Mouse (Mus musculus) liver, embryonic 14.5 days (tissue): Measurements from ENCODE around the gene Snrnp40. TPM values are rescaled to one million over a fixed set of nuclear protein-coding genes. Genes with fewer than 3 reads are reported as not detected.

Experiments used
- ATAC-seq: fragments of 200-750 bp; cut with Nextera tagmentation; 2 replicates; pipeline ENCODE4 v1.8.0; 2017; ENCODE audit warnings: moderate number of reproducible peaks, mild to moderate bottlenecking, moderate library complexity; ENCODE audit not compliant: insufficient read depth
- DNase-seq, 3 experiments: peaks; one replicate each; pipeline ENCODE4 v3.0.0-alpha.2; 2012 to 2013; ENCODE audit warnings: low read depth in 3 of 3, low spot score in 3 of 3
- H3K27ac ChIP-seq: fragments of 300-500 bp; sonication (generic); 2 replicates; pipeline ENCODE4 v1.5.1; 2014; ENCODE audit warnings: moderate library complexity, mild to moderate bottlenecking, control low read depth, inconsistent platforms
- H3K27me3 ChIP-seq: fragments of 300-500 bp; sonication (generic); 2 replicates; pipeline ENCODE4 v1.6.1; 2014; ENCODE audit warnings: mild to moderate bottlenecking, low read length, moderate library complexity; ENCODE audit not compliant: control insufficient read depth, insufficient read depth
- H3K36me3 ChIP-seq: fragments of 300-500 bp; sonication (generic); replicated peaks from 2 replicates; pipeline ENCODE4 v1.6.1; 2014; ENCODE audit warnings: low read depth; ENCODE audit not compliant: control insufficient read depth, insufficient read depth
- H3K4me1 ChIP-seq, 2 experiments: fragments of 200-500 bp in 1 of 2; fragments of 300-500 bp in 1 of 2; sonication (generic) in 1 of 2; replicated peaks; 2 replicates each; pipeline ENCODE4 v1.6.1; 2012 to 2014; ENCODE audit warnings: antibody characterized with exemption in 1 of 2, inconsistent platforms in 1 of 2, low read length in 1 of 2; ENCODE audit not compliant: control insufficient read depth in 2 of 2, insufficient read depth in 2 of 2
- H3K4me2 ChIP-seq: fragments of 300-500 bp; sonication (generic); 2 replicates; pipeline ENCODE4 v1.6.1; 2014; ENCODE audit warnings: low read depth, mild to moderate bottlenecking, control low read depth, moderate library complexity
- H3K4me3 ChIP-seq, 2 experiments: fragments of 200-500 bp in 1 of 2; fragments of 300-500 bp in 1 of 2; sonication (generic) in 1 of 2; 2 replicates each; pipeline ENCODE4 v1.5.1; 2012 to 2014; ENCODE audit warnings: low read depth in 2 of 2, low read length in 2 of 2, mild to moderate bottlenecking in 2 of 2, control low read depth in 1 of 2, inconsistent platforms in 1 of 2, moderate library complexity in 1 of 2; ENCODE audit not compliant: insufficient read depth in 1 of 2
- H3K9ac ChIP-seq: fragments of 300-500 bp; sonication (generic); replicated peaks from 2 replicates; pipeline ENCODE4 v1.6.1; 2014; ENCODE audit warnings: mild to moderate bottlenecking, control low read depth, moderate library complexity
- H3K9me3 ChIP-seq: fragments of 300-500 bp; sonication (generic); 2 replicates; pipeline ENCODE4 v1.6.1; 2016; ENCODE audit warnings: low read length, mixed read lengths; ENCODE audit not compliant: control insufficient read depth
- CTCF ChIP-seq: IDR thresholded peaks from 2 replicates; pipeline ENCODE4 v1.5.1; 2016; ENCODE audit warnings: antibody characterized with exemption, low read depth, control low read depth
- EP300 ChIP-seq: IDR thresholded peaks from 2 replicates; pipeline ENCODE4 v1.6.1; 2016; ENCODE audit warnings: antibody characterized with exemption, low read depth
- WGBS: fragments of 180-500 bp; shearing (Covaris S2); extraction: QIAGEN DNeasy Blood & Tissue Kit; methylation state at CpG from one replicate; pipeline ENCODE4 v1.1.7; 2014; ENCODE audit not compliant: insufficient replicate concordance; 5-methylcytosine and 5-hydroxymethylcytosine counted together
- polyA plus RNA-seq, 2 experiments: library from polyadenylated mRNA; depleted of rRNA in 1 of 2; stranded (reverse) in 1 of 2; unstranded in 1 of 2; fragments of >200 nt; fragmentation: Nextera tagmentation in 1 of 2; extraction: Ambion mirVana in 1 of 2; gene quantifications; 2 replicates each; pipeline versions ENCODE4 v1.2.1 to v1.2.3; 2012 to 2014

The Snrnp40 gene
- polyA plus RNA-seq, 2 experiments, result 50.3 to 74.6 TPM

DNA sequence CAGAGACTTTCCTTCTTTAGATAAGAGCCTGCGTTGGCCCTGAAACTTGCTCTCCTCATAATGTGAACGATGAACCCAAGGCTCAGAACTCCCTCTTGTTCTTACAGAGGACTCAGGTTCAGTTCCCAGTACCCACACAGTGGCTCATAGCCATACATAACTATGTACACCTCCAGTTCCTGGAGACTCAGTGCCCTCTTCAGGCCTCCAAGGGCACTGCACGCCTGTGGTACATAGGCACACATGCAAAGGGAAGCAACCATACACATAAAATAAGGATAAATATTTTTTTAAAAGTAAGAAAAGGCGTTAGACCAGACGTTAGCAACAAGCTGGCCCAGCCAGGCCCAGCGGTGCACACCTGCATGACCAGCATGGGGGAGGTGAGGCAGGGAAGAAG is 10.3 kb upstream of the Snrnp40 start:
- 76% methylated on average over 6 of the region's 6 CpGs for WGBS
- no peak overlapping the region for H3K4me2 ChIP-seq
- H3K9ac ChIP-seq, result no peak overlapping the region
- H3K4me1 ChIP-seq, result peaks cover 4 to 6% of the 10 kb centered on the region in 2 experiments; a peak in 3 of 4 replicates
- ATAC-seq, result no peak
- no peak for DNase-seq
- no peak overlapping the region for H3K4me3 ChIP-seq
- H3K36me3 ChIP-seq, result peaks cover 32% of the 10 kb centered on the region
- TF ChIP-seq CTCF, result peak; percentile 64
- no peak for TF ChIP-seq EP300
- no peaks in the 10 kb centered on the region for H3K9me3 ChIP-seq
- no peak overlapping the region for H3K27ac ChIP-seq
- no peaks in the 10 kb centered on the region for H3K27me3 ChIP-seq

DNA sequence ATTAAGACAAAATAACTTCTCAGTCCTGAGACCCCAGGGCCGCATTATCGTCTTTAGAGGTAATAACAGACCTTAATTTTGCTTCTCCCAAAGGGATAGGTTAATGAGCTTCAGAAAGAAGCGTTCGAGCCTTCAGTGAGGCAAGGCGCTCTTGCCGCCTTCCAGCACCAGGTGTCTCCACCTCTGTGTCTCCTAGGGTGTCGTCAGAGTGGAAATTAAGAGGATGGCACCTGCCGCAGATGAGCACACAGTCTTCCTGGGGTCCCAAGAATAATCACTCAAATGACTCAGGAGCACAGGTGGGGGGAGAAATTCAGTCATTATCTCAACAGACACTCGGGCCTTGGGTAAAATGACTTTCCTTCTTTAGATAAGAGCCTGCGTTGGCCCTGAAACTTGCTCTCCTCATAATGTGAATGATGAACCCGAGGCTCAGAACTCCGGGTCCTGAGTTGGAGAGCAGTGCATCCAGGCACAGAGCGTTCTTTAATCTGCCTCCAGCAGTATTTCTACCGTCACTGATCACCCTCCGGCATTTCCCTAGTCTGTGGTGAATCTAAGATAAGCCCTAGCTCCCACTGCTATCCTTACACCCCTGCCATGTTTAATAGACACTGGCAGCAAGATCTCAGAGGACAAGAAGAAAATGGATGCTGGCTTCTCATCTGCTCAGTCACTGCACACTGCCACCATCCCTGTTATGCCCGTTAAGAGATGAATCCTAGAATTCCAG is 9.1 kb upstream of the Snrnp40 start:
- Histone ChIP-seq H3K4me2 (no peak overlapping the region), H3K36me3 (peaks cover 32% of the 10 kb centered on the region), H3K27ac (peak overlapping the region; percentile 31), H3K27me3 (no peaks in the 10 kb centered on the region), H3K4me1 (peaks cover 4 to 6% of the 10 kb centered on the region in 2 experiments; a peak in 3 of 4 replicates), H3K9ac (no peak overlapping the region), H3K9me3 (no peaks in the 10 kb centered on the region), H3K4me3 (no peak overlapping the region)
- DNase-seq, result no peak
- ATAC-seq, result peak; percentile 41; the same call in 1 of the 2 replicates
- 0 out of 2 replicates have a peak, but pooled peaks have one; percentile 9 for TF ChIP-seq EP300
- peak; percentile 48 for TF ChIP-seq CTCF
- 59% methylated on average over 16 of the region's 16 CpGs for WGBS

DNA sequence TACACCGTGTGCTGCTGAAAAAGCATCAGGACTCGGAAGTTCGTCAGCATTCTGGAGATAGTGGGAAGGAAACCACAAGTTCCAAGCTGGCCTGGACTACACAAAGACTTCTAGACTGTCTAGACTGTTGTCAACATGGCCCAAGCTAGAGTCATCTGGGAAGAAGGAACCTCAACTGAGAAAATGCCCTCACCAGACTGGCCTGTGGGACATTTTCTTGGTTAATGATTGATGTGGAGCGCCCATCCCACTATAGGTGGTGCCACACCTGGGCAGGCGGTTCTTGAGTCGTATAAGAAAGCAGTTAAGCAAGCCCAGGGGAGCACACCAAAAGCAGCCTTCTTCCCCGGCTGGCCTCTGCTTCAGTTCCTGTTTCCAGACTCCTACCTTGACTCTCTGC is 7.3 kb upstream of the Snrnp40 start:
- ATAC-seq, result no peak
- H3K9ac ChIP-seq, result no peak overlapping the region
- no peak for DNase-seq
- H3K4me1 ChIP-seq, result peaks cover 4 to 6% of the 10 kb centered on the region in 2 experiments; a peak in 3 of 4 replicates
- WGBS, result 73% methylated on average over 7 of the region's 7 CpGs
- H3K27ac ChIP-seq, result no peak overlapping the region
- peaks cover 32% of the 10 kb centered on the region for H3K36me3 ChIP-seq
- no peak overlapping the region for H3K4me2 ChIP-seq
- no peaks in the 10 kb centered on the region for H3K9me3 ChIP-seq
- TF ChIP-seq CTCF (no peak), EP300 (no peak)
- H3K4me3 ChIP-seq, result no peak overlapping the region
- H3K27me3 ChIP-seq, result no peaks in the 10 kb centered on the region

DNA sequence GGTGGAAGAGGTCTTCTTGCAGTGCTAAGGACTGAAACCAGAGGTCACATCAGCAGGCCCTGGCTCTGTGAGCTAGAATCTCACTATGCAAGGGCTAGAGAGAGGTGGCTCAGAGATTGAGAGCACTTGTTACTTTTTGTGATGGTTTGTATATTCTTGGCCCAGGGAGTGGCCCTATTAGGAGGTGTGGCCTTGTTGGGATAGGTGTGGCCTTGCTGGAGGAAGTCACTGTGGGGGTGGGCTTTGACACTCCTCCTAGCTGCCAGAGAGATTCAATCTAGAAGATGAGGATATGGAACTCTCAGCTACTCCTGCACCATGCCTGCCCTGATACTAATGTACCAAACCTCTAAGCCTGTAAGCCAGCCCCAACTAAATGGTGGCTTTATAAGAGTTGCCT is 2.0 kb upstream of the Snrnp40 start:
- Histone ChIP-seq H3K27ac (no peak overlapping the region), H3K9me3 (no peaks in the 10 kb centered on the region), H3K4me2 (peak overlapping the region; percentile 89), H3K27me3 (no peaks in the 10 kb centered on the region), H3K4me1 (peaks cover 19 to 21% of the 10 kb centered on the region in 2 experiments), H3K9ac (no peak overlapping the region; the same call in 1 of the 2 replicates), H3K4me3 (peak overlapping the region in 1 of 2 experiments; percentile 99; a peak in 1 of 4 replicates), H3K36me3 (peaks cover 6% of the 10 kb centered on the region)
- no peak for TF ChIP-seq EP300
- TF ChIP-seq CTCF, result no peak
- ATAC-seq (no peak), DNase-seq (no peak)

DNA sequence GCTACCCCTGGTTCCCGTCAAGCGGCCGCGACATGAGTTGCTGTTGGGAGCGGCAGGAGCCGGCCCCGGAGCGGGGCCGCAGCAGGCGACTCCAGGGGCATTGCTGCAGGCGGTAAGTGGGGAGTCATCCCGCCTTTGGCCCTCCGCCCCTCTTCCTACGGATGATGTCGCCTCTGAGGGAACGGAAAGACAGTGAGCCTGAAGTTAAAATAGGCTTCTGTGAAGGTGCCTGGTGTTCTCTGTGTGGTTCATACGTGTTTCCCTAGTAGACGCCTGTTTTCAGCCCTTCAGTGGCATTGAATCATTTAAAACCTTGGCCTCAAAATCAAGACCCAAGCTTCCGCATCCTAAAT is 282 bp downstream of the Snrnp40 start:
- DNase-seq (no peak), ATAC-seq (no peak)
- under 1% methylated on average over 19 of the region's 19 CpGs for WGBS
- Histone ChIP-seq H3K9ac (peak overlapping the region; percentile 96), H3K36me3 (peaks cover 27% of the 10 kb centered on the region), H3K27me3 (no peaks in the 10 kb centered on the region), H3K4me2 (peak overlapping the region; percentile 95), H3K4me3 (peak overlapping the region; percentile 89 to 99), H3K4me1 (peaks cover 19 to 21% of the 10 kb centered on the region in 2 experiments), H3K9me3 (no peaks in the 10 kb centered on the region), H3K27ac (peak overlapping the region; percentile 72)
- no peak for TF ChIP-seq EP300
- no peak for TF ChIP-seq CTCF
